Comparison of ENCODE assay signal across 8 mouse cellular contexts in genomic region chr7:81132851-81133279, GRCm38 (mm10). TPM values are rescaled to one million over a fixed set of nuclear protein-coding genes. Genes with fewer than 3 reads are reported as not detected.
DNase-seq lines count a peak whose midpoint lies in the region.
"Had no signal": no experiment of that assay in that cellular context is flagged by ENCODE, and none has a peak within 500 bp of the region (broad histone marks: within the 10 kb centered on the region; RNA-seq: fewer than 3 reads in every experiment).

No protein-coding gene starts in this region.

- DNase-seq in 3T3-L1 (ENCODE audit: low read depth, low spot score): peak; percentile 67
- peak; percentile 24 for DNase-seq in Muller cell, postnatal 12 days (ENCODE audit: inconsistent ontology term)
- DNase-seq in heart, adult 9 months (ENCODE audit: low spot score in 2 of 2): peak; percentile 79 to 88
- DNase-seq in kidney, postnatal 36 days: peak; percentile 55 to 79
- DNase-seq in yolk sac, embryonic 10.5 days (ENCODE audit: low spot score): no peak
- no peak for DNase-seq in thymus, postnatal 0 days (ENCODE audit: low spot score)
- DNase-seq in layer of hippocampus, postnatal 10 days (ENCODE audit: low spot score in 2 of 2): no peak
- DNase-seq: right cerebral cortex, adult 18-20 months had no signal

RNA-seq across cellular contexts. Expression of gene Slc28a1, which starts 18.3 kb away (rescaled TPM):
- 0.24 and 0.49 TPM in 2 replicates for polyA plus RNA-seq in thymus, postnatal 0 days (2015; fragmentation: Nextera tagmentation; extraction: Ambion mirVana)
- total RNA-seq in layer of hippocampus, postnatal 10 days (2021): not detected

Comparison
In these comparisons a context has a peak if more than half of its experiments do, and no peak if none do; other contexts are left out.
1. DNase-seq: peak in 3T3-L1 (single experiment), Muller cell, postnatal 12 days (single experiment), heart, adult 9 months (2 of 2) and kidney, postnatal 36 days (2 of 2); none in yolk sac, embryonic 10.5 days (single experiment), thymus, postnatal 0 days (single experiment) and layer of hippocampus, postnatal 10 days (0 of 2).